Mouse (Mus musculus) hindbrain, embryonic 11.5 days (tissue): ENCODE measurements around the gene Pnn. TPM values are rescaled to one million over a fixed set of nuclear protein-coding genes. Genes with fewer than 3 reads are reported as not detected.

Source experiments
- ATAC-seq: fragments of 200-750 bp; cut with Nextera tagmentation; 2 replicates; pipeline ENCODE4 v1.8.0; 2017; ENCODE audit warnings: mild to moderate bottlenecking, moderate TSS enrichment, moderate library complexity; ENCODE audit not compliant: low FRiP score
- DNase-seq: peaks from one replicate; pipeline ENCODE4 v3.0.0-alpha.2; 2015; ENCODE audit warnings: low spot score
- H3K27ac ChIP-seq: fragments of 300-500 bp; sonication (generic); 2 replicates; pipeline ENCODE4 v1.5.1; 2014; ENCODE audit warnings: mild to moderate bottlenecking, low read depth, low read length
- H3K27me3 ChIP-seq: fragments of 300-500 bp; sonication (generic); 2 replicates; pipeline ENCODE4 v1.6.1; 2014; ENCODE audit warnings: mild to moderate bottlenecking, low read length, moderate library complexity, mixed read lengths; ENCODE audit not compliant: control insufficient read depth, insufficient read depth
- H3K36me3 ChIP-seq: fragments of 300-500 bp; sonication (generic); 2 replicates; pipeline ENCODE4 v1.6.1; 2014; ENCODE audit warnings: mild to moderate bottlenecking, low read length, moderate library complexity, mixed read lengths; ENCODE audit not compliant: control insufficient read depth, insufficient read depth
- H3K4me1 ChIP-seq: fragments of 300-500 bp; sonication (generic); replicated peaks from 2 replicates; pipeline ENCODE4 v1.6.1; 2014; ENCODE audit warnings: low read length, mixed read lengths; ENCODE audit not compliant: control insufficient read depth, insufficient read depth
- H3K4me2 ChIP-seq: fragments of 300-500 bp; sonication (generic); replicated peaks from 2 replicates; pipeline ENCODE4 v1.6.1; 2014; ENCODE audit warnings: mild to moderate bottlenecking, low read depth, low read length
- H3K4me3 ChIP-seq: fragments of 300-500 bp; sonication (generic); 2 replicates; pipeline ENCODE4 v1.5.1; 2014; ENCODE audit warnings: low read depth, low read length
- H3K9ac ChIP-seq: fragments of 300-500 bp; sonication (generic); 2 replicates; pipeline ENCODE4 v1.6.1; 2014; ENCODE audit warnings: low read depth, low read length
- H3K9me3 ChIP-seq: fragments of 300-500 bp; sonication (generic); 2 replicates; pipeline ENCODE4 v1.6.1; 2016; ENCODE audit warnings: low read length; ENCODE audit not compliant: control insufficient read depth
- WGBS: fragments of 180-500 bp; shearing (Covaris S2); extraction: QIAGEN DNeasy Blood & Tissue Kit; methylation state at CpG from one replicate; pipeline ENCODE4 v1.1.7; 2014; 5-methylcytosine and 5-hydroxymethylcytosine counted together
- polyA plus RNA-seq: library from polyadenylated mRNA; unstranded; fragments of >200 nt; fragmentation: Nextera tagmentation; extraction: Ambion mirVana; gene quantifications from 2 replicates; pipeline ENCODE4 v1.2.1, GENCODE M21; 2014

The Pnn gene
- polyA plus RNA-seq, 1 experiment from 2014 or later, result 107 TPM

DNA sequence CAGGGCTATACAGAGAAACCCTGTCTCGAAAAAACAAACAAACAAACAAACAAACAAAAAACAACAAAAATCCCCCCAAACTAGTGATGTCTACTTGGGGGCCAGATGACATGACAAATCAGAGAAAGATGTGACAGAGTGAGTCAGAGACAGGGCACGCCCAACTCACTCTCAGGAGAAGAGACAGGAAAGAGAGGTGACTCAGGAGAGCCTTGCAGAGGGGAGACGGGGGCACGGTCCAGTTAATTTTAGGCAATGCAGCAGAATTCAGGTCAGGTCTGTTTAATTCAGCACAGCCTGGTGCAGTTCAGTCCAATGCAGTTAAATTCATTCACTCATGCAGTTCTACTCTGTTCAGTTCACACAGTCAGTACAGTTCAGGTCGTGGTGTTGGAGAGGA, 19.5 kb downstream of the Pnn start:
- 84% methylated on average over 5 of the region's 5 CpGs for WGBS
- Histone ChIP-seq H3K27ac (no peak overlapping the region), H3K4me1 (no peaks in the 10 kb centered on the region), H3K27me3 (no peaks in the 10 kb centered on the region), H3K4me2 (no peak overlapping the region), H3K4me3 (no peak overlapping the region), H3K9me3 (no peaks in the 10 kb centered on the region), H3K36me3 (no peaks in the 10 kb centered on the region), H3K9ac (no peak overlapping the region)
- ATAC-seq, result no peak
- no peak for DNase-seq

DNA sequence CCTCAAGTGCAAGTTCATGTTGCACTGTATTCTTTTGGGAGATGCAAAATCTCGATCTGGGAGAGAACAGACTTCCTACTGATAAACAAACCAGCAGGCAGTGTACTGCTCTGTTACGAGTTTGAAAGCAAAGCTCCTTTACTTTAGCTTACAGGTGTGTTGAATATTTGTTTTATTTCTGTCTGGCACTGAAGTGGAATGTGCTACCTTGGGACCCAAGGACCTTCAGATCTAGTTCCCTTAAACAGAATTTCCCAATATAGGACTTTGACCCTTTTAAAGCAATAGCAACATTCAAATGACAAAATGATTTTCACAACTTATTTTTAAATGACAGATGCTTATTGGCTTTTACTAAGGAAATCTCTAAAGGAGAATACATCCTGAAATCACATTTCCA, 26.9 kb downstream of the Pnn start:
- Histone ChIP-seq H3K9me3 (no peaks in the 10 kb centered on the region), H3K27me3 (no peaks in the 10 kb centered on the region), H3K36me3 (no peaks in the 10 kb centered on the region), H3K9ac (no peak overlapping the region), H3K4me1 (no peaks in the 10 kb centered on the region), H3K27ac (no peak overlapping the region), H3K4me2 (no peak overlapping the region), H3K4me3 (no peak overlapping the region)
- WGBS, result 64% methylated on average over 2 of the region's 2 CpGs
- DNase-seq, result no peak
- ATAC-seq, result no peak

DNA sequence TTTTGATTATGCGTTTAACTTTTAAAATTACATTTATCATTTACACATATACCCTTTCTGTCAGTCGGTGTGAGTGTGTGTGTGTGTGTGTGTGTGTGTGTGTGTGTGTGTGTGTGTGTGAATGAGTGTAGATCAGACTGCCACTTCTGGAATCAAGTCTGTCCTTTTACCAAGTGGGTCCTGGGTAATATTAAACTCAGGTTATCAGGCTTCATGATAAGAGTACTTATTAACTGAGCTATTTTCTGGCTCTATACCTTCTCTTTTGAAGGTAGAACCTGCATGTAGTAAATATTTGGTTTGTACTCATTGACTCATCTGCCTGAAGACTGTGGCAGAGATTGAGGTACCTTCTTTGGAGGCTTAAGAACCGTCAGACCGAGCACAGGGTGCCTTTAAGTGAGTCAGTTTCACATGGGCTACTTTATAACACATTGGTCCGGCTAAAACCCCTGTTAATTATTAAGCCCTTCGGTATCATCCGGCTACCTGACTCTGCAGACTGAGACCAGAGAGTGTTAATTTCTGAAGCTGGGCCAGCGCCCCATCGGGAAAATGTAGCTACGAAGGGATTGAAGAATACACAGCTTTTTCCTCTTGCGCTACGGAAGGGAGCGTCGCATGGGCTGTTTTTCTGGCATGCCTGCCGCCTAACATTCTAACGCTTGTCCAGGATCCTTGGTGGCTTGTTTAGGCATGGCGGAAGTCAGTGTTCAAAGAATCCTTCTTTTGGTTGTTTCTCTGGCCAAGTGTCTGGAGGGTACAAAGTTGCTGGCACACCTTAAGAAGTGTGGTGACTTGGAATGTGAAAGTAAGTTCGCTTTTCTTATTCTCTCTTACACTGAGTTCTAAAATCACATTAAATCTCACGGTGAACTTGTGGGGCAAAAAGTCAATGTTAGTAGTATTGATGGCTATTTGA, 28.7 kb downstream of the Pnn start, which contains the start of gene Mia2:
TSS of gene Mia2 (plus strand) at position 696 of the 922 bp plus-strand sequence.
- no peaks in the 10 kb centered on the region for H3K36me3 ChIP-seq
- no peaks in the 10 kb centered on the region for H3K27me3 ChIP-seq
- no peaks in the 10 kb centered on the region for H3K4me1 ChIP-seq
- H3K4me2 ChIP-seq, result no peak within 1 kb of the TSS
- no peak within 1 kb of the TSS for H3K27ac ChIP-seq
- 82% methylated on average over 19 of the region's 19 CpGs for WGBS
- DNase-seq, result no peak
- no peak within 1 kb of the TSS for H3K4me3 ChIP-seq
- no peak for ATAC-seq
- no peak within 1 kb of the TSS for H3K9ac ChIP-seq
- H3K9me3 ChIP-seq, result no peaks in the 10 kb centered on the region

DNA sequence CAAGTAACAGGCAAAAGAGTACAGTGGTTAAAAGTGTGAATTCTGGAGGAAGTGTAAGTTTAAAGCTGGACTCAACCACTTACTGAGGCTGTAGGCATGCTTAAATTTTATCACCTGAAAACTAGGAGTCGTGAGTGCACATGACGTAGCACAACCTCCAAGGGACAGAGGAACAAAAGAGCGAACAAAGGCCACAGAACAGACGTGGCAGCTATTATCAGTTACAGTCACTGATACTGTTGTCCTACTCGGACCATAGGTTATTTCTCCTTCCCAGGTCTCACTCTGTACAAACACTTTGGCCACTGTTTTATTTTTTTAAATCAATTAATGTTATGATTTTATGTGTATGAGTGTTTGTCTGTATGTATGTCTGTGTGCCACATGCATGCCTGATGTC, 38.1 kb downstream of the Pnn start:
- no peak for ATAC-seq
- Histone ChIP-seq H3K27ac (no peak overlapping the region), H3K9ac (no peak overlapping the region), H3K36me3 (no peaks in the 10 kb centered on the region), H3K4me2 (no peak overlapping the region), H3K9me3 (no peaks in the 10 kb centered on the region), H3K27me3 (no peaks in the 10 kb centered on the region), H3K4me1 (no peaks in the 10 kb centered on the region), H3K4me3 (no peak overlapping the region)
- DNase-seq, result no peak
- 76% methylated on average over 5 of the region's 5 CpGs for WGBS

DNA sequence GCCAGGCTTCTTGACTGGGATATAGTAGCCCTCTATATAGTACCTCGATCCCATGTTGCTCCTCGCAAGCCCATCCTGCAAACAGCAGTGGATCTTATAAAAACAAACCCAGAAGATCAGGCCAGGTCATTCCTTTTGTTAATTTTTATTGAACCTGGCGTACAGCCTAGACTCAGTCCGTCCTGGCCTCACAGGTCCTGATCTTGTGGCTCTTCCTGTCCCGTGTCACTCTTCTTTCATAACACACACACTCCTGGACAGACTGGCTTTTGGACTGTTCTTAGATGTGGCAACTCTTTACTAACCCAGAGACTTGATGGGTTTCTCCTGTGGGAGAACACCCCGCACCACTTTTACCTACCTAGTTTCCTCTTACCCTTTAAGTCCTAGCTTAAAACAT, 39.2 kb downstream of the Pnn start:
- Histone ChIP-seq H3K4me2 (no peak overlapping the region), H3K27me3 (no peaks in the 10 kb centered on the region), H3K4me3 (no peak overlapping the region), H3K9ac (no peak overlapping the region), H3K36me3 (no peaks in the 10 kb centered on the region), H3K9me3 (no peaks in the 10 kb centered on the region), H3K27ac (no peak overlapping the region), H3K4me1 (no peaks in the 10 kb centered on the region)
- ATAC-seq (no peak), DNase-seq (no peak)
- WGBS, result 79% methylated on average over 6 of the region's 6 CpGs

DNA sequence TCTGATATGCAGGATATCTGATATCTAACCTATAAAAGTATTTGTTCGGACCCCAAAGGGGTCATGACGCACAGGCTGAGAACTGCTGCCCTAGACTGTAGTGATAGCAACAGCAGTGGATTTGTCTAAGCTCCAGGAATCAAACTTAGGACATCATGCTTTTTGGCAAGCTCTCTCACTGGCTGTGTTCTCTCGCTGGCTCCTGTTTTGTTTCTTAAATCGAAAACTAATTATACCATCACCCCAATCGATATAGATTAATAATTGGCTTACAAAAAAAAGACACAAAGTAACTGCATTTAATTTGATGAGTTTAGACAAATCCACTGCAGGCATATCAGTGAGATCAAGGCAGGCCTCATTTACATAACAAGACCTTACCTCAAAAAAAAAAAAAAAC, 39.8 kb downstream of the Pnn start:
- H3K27me3 ChIP-seq, result no peaks in the 10 kb centered on the region
- ATAC-seq (no peak), DNase-seq (no peak)
- WGBS, result 90% methylated on average over 5 of the region's 5 CpGs
- no peak overlapping the region for H3K9ac ChIP-seq
- H3K4me3 ChIP-seq, result no peak overlapping the region
- H3K4me2 ChIP-seq, result no peak overlapping the region
- no peak overlapping the region for H3K27ac ChIP-seq
- no peaks in the 10 kb centered on the region for H3K36me3 ChIP-seq
- no peaks in the 10 kb centered on the region for H3K9me3 ChIP-seq
- no peaks in the 10 kb centered on the region for H3K4me1 ChIP-seq

DNA sequence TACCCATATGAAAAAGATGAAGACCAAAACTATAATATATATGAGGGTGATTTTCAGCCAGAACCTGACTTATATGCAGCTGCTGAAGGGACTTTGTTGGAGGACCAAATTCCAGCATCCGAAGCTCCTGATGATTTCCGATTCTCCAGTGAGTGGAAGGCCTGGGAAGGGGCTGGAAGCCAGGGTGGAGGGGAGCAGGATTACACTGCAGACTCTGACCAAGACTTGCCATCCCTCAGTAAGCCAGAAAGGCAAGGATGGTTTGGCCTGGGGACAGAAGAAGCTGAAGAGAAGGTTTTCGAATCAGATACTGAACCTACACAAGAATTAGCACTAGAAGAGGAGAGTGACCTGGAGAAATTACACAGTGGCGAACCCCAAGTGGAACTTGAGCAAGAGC, 41.2 kb downstream of the Pnn start:
- H3K4me2 ChIP-seq, result no peak overlapping the region
- DNase-seq (no peak), ATAC-seq (no peak)
- no peaks in the 10 kb centered on the region for H3K36me3 ChIP-seq
- H3K9ac ChIP-seq, result no peak overlapping the region
- H3K4me1 ChIP-seq, result no peaks in the 10 kb centered on the region
- no peak overlapping the region for H3K27ac ChIP-seq
- H3K27me3 ChIP-seq, result no peaks in the 10 kb centered on the region
- H3K4me3 ChIP-seq, result no peak overlapping the region
- 89% methylated on average over 4 of the region's 4 CpGs for WGBS
- H3K9me3 ChIP-seq, result no peaks in the 10 kb centered on the region

DNA sequence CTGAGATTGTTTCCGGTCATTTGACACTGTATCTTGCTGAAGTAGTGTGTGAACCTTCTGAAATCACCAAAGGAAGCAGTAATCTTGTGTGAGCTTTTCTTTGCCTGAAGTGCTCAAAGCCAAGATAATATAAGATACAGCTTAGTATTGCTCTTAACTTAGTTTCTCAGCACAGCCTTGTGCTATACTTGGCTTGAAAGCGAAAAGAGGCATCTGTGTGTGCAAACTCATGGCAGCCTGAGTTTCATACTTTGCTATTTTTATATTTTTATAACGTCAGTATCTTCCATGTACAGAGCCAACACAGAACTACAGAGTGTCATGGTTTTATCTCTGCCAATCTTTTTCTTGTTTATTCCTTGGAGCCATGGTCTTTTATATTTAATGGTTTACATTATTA, 50.5 kb downstream of the Pnn start:
- no peak overlapping the region for H3K4me3 ChIP-seq
- no peaks in the 10 kb centered on the region for H3K36me3 ChIP-seq
- no peak overlapping the region for H3K27ac ChIP-seq
- H3K9me3 ChIP-seq, result no peaks in the 10 kb centered on the region
- WGBS, result 86% methylated on average over 3 of the region's 3 CpGs
- no peak overlapping the region for H3K4me2 ChIP-seq
- ATAC-seq (no peak), DNase-seq (no peak)
- H3K4me1 ChIP-seq, result no peaks in the 10 kb centered on the region
- no peaks in the 10 kb centered on the region for H3K27me3 ChIP-seq
- no peak overlapping the region for H3K9ac ChIP-seq
